Mouse (Mus musculus): ENCODE results near the gene Med17. TPM values are rescaled to one million over a fixed set of nuclear protein-coding genes. Genes with fewer than 3 reads are reported as not detected.

The Med17 gene
- polyA plus RNA-seq, 1 experiment from 2014 or later, result 33.5 TPM

GRCm38 (mm10) chr9:15280491-15280879, 754 bp upstream of the Med17 start:
- Histone ChIP-seq H3K36me3 (peaks cover 5% of the 10 kb centered on the region), H3K4me2 (peak overlapping the region; percentile 73), H3K27me3 (replicated peaks) (no peaks in the 10 kb centered on the region), H3K9me3 (no peaks in the 10 kb centered on the region), H3K4me1 (peaks cover 7% of the 10 kb centered on the region), H3K9ac (peak overlapping the region; percentile 23; the same call in 1 of the 2 replicates), H3K27ac (peak overlapping the region; percentile 48; the same call in 1 of the 2 replicates), H3K4me3 (replicated peaks) (peak overlapping the region; percentile 95)
- peak; percentile 15; the same call in 1 of the 2 replicates for ATAC-seq (ENCODE audit: insufficient read depth, low FRiP score, low read depth)
- 50% methylated on average over 5 of the region's 5 CpGs for WGBS

DNA sequence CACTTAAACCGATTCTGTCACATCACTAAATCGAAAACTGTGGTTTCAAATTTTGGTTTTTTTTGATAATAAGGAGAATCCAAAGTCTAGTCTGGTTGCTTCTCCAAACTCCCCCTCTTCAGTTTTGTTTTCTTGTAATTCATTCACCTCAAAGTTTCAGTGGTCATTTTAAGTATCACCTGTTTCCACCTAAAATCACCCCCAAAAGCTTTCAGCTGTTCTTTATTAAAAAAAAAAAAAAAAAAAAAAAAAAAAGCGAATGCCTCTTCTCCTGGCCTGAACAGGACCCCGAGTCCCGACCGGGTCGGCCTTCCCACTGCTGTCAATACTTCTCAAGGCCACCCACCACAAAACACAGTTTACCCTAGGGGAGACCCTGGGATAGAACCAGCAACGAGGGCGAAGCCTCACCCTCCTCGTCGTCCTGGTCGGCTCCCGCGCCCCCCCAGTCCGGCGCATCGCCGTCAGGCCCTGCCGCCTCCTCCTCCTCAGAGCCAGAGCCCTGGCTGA, 537 bp downstream of the Med17 start:
- H3K36me3 ChIP-seq, result peaks cover 11% of the 10 kb centered on the region

DNA sequence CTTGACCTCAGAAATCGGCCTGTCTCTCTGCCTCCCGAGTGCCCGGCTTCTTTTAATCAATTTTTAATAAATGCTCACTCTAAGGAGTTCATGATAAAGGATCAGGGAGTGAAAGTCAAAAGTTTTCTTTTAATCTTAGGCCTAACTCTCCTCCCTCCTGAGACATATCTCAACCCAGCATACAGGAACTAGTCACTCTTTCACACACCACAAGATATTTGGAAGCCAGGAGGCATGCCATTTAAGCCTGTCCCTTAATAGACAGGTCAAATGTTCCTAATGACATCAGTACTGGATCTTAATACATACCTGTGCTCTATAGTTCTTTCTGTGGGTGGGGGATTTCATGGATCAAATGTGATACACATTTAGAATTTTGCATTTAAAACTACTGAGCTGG, 1.4 kb downstream of the Med17 start:
- peaks cover 19% of the 10 kb centered on the region for H3K36me3 ChIP-seq
- H3K4me1 ChIP-seq, result peaks cover 7% of the 10 kb centered on the region
- no peaks in the 10 kb centered on the region for H3K9me3 ChIP-seq
- no peak overlapping the region for H3K9ac ChIP-seq
- no peaks in the 10 kb centered on the region for H3K27me3 ChIP-seq (replicated peaks)
- no peak overlapping the region for H3K4me3 ChIP-seq (replicated peaks)
- H3K4me2 ChIP-seq, result peak overlapping the region; percentile 73; the same call in 1 of the 2 replicates
- H3K27ac ChIP-seq, result no peak overlapping the region
- ATAC-seq (ENCODE audit: insufficient read depth, low FRiP score, low read depth), result no peak
- 80% methylated on average over 3 of the region's 3 CpGs for WGBS

More for the DNA sequence above, 537 bp downstream of the Med17 start:
- Histone ChIP-seq H3K4me3 (replicated peaks) (peak overlapping the region; percentile 95), H3K4me2 (peak overlapping the region; percentile 73), H3K27me3 (replicated peaks) (no peaks in the 10 kb centered on the region), H3K27ac (peak overlapping the region; percentile 93), H3K9me3 (no peaks in the 10 kb centered on the region), H3K4me1 (peaks cover 7% of the 10 kb centered on the region), H3K9ac (peak overlapping the region; percentile 92)
- WGBS, result 8% methylated on average over 19 of the region's 19 CpGs
- no peak; the same call in 1 of the 2 replicates for ATAC-seq (ENCODE audit: insufficient read depth, low FRiP score, low read depth)

GRCm38 (mm10) chr9:15276855-15277254, 2.9 kb downstream of the Med17 start:
- Histone ChIP-seq H3K4me1 (peaks cover 7% of the 10 kb centered on the region), H3K4me3 (replicated peaks) (no peak overlapping the region), H3K27ac (no peak overlapping the region), H3K9me3 (no peaks in the 10 kb centered on the region), H3K27me3 (replicated peaks) (no peaks in the 10 kb centered on the region), H3K9ac (no peak overlapping the region), H3K36me3 (peaks cover 31% of the 10 kb centered on the region), H3K4me2 (no peak overlapping the region)
- ATAC-seq (ENCODE audit: insufficient read depth, low FRiP score, low read depth), result no peak
- 94% methylated on average over 4 of the region's 4 CpGs for WGBS

DNA sequence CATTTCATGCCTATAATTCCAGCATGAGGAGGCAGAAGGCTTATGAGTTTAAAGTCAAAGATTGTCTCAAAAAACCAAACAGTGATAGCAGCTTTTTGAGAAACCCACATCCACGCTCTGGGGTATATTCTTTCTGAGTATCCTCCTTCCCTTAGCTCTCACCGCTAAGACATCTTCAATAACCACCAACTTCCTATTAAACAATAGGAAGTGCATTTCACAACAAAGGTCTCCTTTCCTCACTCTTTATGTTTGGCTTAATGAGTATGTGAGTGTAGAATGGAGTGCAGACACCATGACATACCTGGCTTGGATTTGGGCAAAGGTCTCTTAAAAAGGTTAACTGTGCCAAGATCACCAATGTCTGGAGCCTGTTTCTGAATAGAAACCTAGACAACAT, 5.8 kb downstream of the Med17 start:
- 91% methylated on average over 2 of the region's 2 CpGs for WGBS
- Histone ChIP-seq H3K9me3 (no peaks in the 10 kb centered on the region), H3K36me3 (peaks cover 54% of the 10 kb centered on the region)

DNA sequence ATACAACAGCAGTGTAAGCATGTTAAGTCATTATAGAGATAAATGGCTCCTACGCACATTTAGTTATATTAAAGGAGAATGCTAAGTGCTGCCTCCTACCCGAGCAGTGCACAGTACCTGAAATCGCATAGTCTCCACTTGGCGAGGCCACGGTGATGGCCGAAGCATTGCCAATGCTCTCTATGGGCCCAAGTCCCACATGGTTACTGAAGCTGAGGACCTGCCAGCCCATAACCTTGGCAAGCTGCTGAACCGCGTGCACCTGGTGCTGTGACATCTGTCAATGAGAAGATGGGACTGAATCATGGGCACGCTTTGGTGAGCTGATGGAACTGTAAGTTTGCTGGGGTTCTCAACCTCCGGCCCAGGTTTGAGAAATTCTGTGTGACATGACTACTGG, 16.2 kb downstream of the Med17 start:
- H3K9ac ChIP-seq, result no peak overlapping the region
- no peak overlapping the region for H3K27ac ChIP-seq
- ATAC-seq (ENCODE audit: insufficient read depth, low FRiP score, low read depth), result no peak
- no peaks in the 10 kb centered on the region for H3K27me3 ChIP-seq (replicated peaks)
- H3K4me1 ChIP-seq, result no peaks in the 10 kb centered on the region
- WGBS, result 90% methylated on average over 10 of the region's 10 CpGs
- H3K36me3 ChIP-seq, result peaks cover 65% of the 10 kb centered on the region
- no peak overlapping the region for H3K4me2 ChIP-seq
- no peaks in the 10 kb centered on the region for H3K9me3 ChIP-seq
- no peak overlapping the region for H3K4me3 ChIP-seq (replicated peaks)

More for the DNA sequence above, 5.8 kb downstream of the Med17 start:
- H3K9ac ChIP-seq, result no peak overlapping the region
- H3K4me1 ChIP-seq, result no peaks in the 10 kb centered on the region
- H3K4me2 ChIP-seq, result no peak overlapping the region
- no peaks in the 10 kb centered on the region for H3K27me3 ChIP-seq (replicated peaks)
- no peak overlapping the region for H3K4me3 ChIP-seq (replicated peaks)
- ATAC-seq (ENCODE audit: insufficient read depth, low FRiP score, low read depth), result no peak
- no peak overlapping the region for H3K27ac ChIP-seq

GRCm38 (mm10) chr9:15261980-15262379, 17.8 kb downstream of the Med17 start:
- H3K9me3 ChIP-seq, result no peaks in the 10 kb centered on the region
- peaks cover 59% of the 10 kb centered on the region for H3K36me3 ChIP-seq
- no peak overlapping the region for H3K9ac ChIP-seq
- no peak; the same call in 1 of the 2 replicates for ATAC-seq (ENCODE audit: insufficient read depth, low FRiP score, low read depth)
- 73% methylated on average over 8 of the region's 8 CpGs for WGBS
- no peaks in the 10 kb centered on the region for H3K27me3 ChIP-seq (replicated peaks)
- no peak overlapping the region for H3K4me2 ChIP-seq
- no peak overlapping the region for H3K4me3 ChIP-seq (replicated peaks)
- H3K4me1 ChIP-seq, result no peaks in the 10 kb centered on the region
- peak overlapping the region; percentile 31; the same call in 1 of the 2 replicates for H3K27ac ChIP-seq

GRCm38 (mm10) chr9:15256214-15256613, 23.5 kb downstream of the Med17 start:
- peaks cover 13% of the 10 kb centered on the region for H3K36me3 ChIP-seq
- H3K9ac ChIP-seq, result no peak overlapping the region
- H3K4me2 ChIP-seq, result no peak overlapping the region
- 66% methylated on average over 3 of the region's 3 CpGs for WGBS
- H3K27ac ChIP-seq, result no peak overlapping the region
- H3K4me3 ChIP-seq (replicated peaks), result no peak overlapping the region
- H3K9me3 ChIP-seq, result no peaks in the 10 kb centered on the region
- H3K27me3 ChIP-seq (replicated peaks), result no peaks in the 10 kb centered on the region
- ATAC-seq (ENCODE audit: insufficient read depth, low FRiP score, low read depth), result no peak
- H3K4me1 ChIP-seq, result no peaks in the 10 kb centered on the region

DNA sequence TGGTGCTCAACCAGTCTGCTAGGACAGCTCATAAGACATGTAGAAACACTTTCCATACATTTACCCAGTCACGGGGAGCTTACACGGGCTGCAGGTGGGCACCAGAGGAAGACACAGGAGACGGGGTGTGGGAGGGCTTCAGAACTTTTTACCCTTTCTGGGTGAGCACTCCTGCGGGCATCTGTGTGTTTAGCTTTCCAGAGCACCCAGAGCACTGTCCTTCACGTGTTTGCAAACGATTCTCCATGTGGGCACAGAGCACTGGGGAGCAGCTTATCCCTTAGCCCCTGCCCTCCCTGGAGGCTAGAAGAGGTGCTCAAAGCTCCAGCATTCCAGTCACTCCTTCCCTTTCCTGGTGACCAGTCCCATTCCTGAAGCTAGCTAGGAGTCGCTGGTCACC, 25.2 kb downstream of the Med17 start:
- no peak overlapping the region for H3K27ac ChIP-seq
- ATAC-seq (ENCODE audit: insufficient read depth, low FRiP score, low read depth), result no peak
- WGBS, result 79% methylated on average over 7 of the region's 7 CpGs

DNA sequence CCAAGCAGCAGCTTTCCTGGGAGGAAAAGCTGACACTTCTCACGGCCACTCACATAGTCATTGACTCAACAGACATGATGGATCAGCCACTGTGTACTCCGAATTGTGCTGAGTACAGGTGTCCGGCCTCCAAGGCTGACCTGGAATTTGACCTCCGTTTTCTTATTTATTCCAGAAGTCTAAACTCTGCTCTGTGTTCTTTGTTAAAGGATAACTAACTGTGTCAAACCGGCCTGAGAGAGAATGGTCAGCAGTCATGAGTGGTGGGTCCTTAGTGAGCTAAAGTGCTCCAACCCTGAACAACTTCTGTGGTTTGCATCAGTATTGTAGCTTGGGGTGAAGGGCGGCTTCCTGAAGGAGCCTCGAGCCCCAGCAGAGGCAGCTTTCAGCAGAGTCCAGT, 27.5 kb downstream of the Med17 start:
- no peak overlapping the region for H3K4me3 ChIP-seq (replicated peaks)
- H3K27me3 ChIP-seq (replicated peaks), result no peaks in the 10 kb centered on the region
- ATAC-seq (ENCODE audit: insufficient read depth, low FRiP score, low read depth), result no peak
- no peaks in the 10 kb centered on the region for H3K9me3 ChIP-seq
- 57% methylated on average over 7 of the region's 7 CpGs for WGBS
- no peaks in the 10 kb centered on the region for H3K36me3 ChIP-seq
- H3K4me1 ChIP-seq, result no peaks in the 10 kb centered on the region
- no peak overlapping the region for H3K27ac ChIP-seq
- H3K9ac ChIP-seq, result no peak overlapping the region
- no peak overlapping the region for H3K4me2 ChIP-seq

More for the DNA sequence above, 25.2 kb downstream of the Med17 start:
- no peak overlapping the region for H3K4me2 ChIP-seq
- H3K36me3 ChIP-seq, result no peaks in the 10 kb centered on the region
- no peaks in the 10 kb centered on the region for H3K9me3 ChIP-seq
- H3K4me1 ChIP-seq, result no peaks in the 10 kb centered on the region
- no peaks in the 10 kb centered on the region for H3K27me3 ChIP-seq (replicated peaks)
- no peak overlapping the region for H3K4me3 ChIP-seq (replicated peaks)
- H3K9ac ChIP-seq, result no peak overlapping the region

DNA sequence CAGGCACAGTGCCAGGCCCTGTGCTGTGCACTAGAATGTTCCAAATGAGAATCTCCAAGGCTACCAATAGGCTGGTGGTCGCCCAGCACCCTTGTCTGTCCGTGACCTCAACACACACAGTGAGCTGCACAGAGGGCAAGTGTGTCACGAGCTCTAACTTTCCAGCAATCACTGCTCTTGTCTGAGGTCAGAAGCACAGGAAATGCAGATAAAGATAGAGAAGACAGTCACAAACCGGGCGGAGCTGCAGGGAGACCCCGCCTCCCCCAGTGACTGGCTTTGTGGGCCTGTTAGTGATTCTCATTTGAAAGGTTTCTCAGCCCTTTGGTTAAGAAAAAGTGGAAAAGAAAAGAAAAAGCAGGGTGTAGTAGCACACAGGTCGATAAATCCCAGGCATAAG, 29.4 kb downstream of the Med17 start:
- 59% methylated on average over 7 of the region's 7 CpGs for WGBS
- Histone ChIP-seq H3K4me3 (replicated peaks) (no peak overlapping the region), H3K9me3 (no peaks in the 10 kb centered on the region), H3K27me3 (replicated peaks) (no peaks in the 10 kb centered on the region), H3K27ac (no peak overlapping the region), H3K4me1 (no peaks in the 10 kb centered on the region), H3K36me3 (no peaks in the 10 kb centered on the region), H3K9ac (no peak overlapping the region), H3K4me2 (no peak overlapping the region)
- no peak for ATAC-seq (ENCODE audit: insufficient read depth, low FRiP score, low read depth)

- H3K27me3 ChIP-seq (replicated peaks), result no peaks in the 10 kb centered on the region
- H3K4me3 ChIP-seq (replicated peaks), result no peak overlapping the region
- no peak overlapping the region for H3K4me2 ChIP-seq
- ATAC-seq (ENCODE audit: insufficient read depth, low FRiP score, low read depth), result peak; percentile 77
- no peak overlapping the region for H3K9ac ChIP-seq
- no peaks in the 10 kb centered on the region for H3K9me3 ChIP-seq
- H3K4me1 ChIP-seq, result no peaks in the 10 kb centered on the region
- no peaks in the 10 kb centered on the region for H3K36me3 ChIP-seq
- 52% methylated on average over 14 of the region's 14 CpGs for WGBS
- peak overlapping the region; percentile 51; the same call in 1 of the 2 replicates for H3K27ac ChIP-seq
These were observed 34.2 kb downstream of the Med17 start for GRCm38 (mm10) chr9:15245319-15246075.
